Mouse (Mus musculus) midbrain, embryonic 16.5 days (tissue): ENCODE data around the gene Wdr70. TPM values are rescaled to one million over a fixed set of nuclear protein-coding genes. Genes with fewer than 3 reads are reported as not detected.

Experiments used
- ATAC-seq: fragments of 200-750 bp; cut with Nextera tagmentation; 2 replicates; pipeline ENCODE4 v1.8.0; 2017; ENCODE audit warnings: moderate TSS enrichment
- H3K27ac ChIP-seq: fragments of 300-500 bp; sonication (generic); 2 replicates; pipeline ENCODE4 v1.5.1; 2014; ENCODE audit warnings: mild to moderate bottlenecking, low read length, mixed read lengths
- H3K27me3 ChIP-seq: fragments of 300-500 bp; sonication (generic); 2 replicates; pipeline ENCODE4 v1.6.1; 2014; ENCODE audit warnings: low read depth, low read length, mixed read lengths; ENCODE audit not compliant: control insufficient read depth, insufficient read depth
- H3K36me3 ChIP-seq: fragments of 300-500 bp; sonication (generic); 2 replicates; pipeline ENCODE4 v1.6.1; 2014; ENCODE audit warnings: mild to moderate bottlenecking, low read length, moderate library complexity, mixed read lengths; ENCODE audit not compliant: control insufficient read depth, insufficient read depth
- H3K4me1 ChIP-seq: fragments of 300-500 bp; sonication (generic); 2 replicates; pipeline ENCODE4 v1.6.1; 2014; ENCODE audit warnings: mild to moderate bottlenecking, low read length, mixed read lengths; ENCODE audit not compliant: control insufficient read depth, insufficient read depth
- H3K4me2 ChIP-seq: fragments of 300-500 bp; sonication (generic); 2 replicates; pipeline ENCODE4 v1.6.1; 2014; ENCODE audit warnings: mild to moderate bottlenecking, low read length, mixed read lengths
- H3K4me3 ChIP-seq: fragments of 300-500 bp; sonication (generic); 2 replicates; pipeline ENCODE4 v1.5.1; 2014; ENCODE audit warnings: low read depth, mild to moderate bottlenecking, low read length, moderate library complexity, mixed read lengths
- H3K9ac ChIP-seq: fragments of 300-500 bp; sonication (generic); 2 replicates; pipeline ENCODE4 v1.6.1; 2014; ENCODE audit warnings: low read depth, low read length, mixed read lengths
- H3K9me3 ChIP-seq: fragments of 300-500 bp; sonication (generic); replicated peaks from 2 replicates; pipeline ENCODE4 v1.6.1; 2014; ENCODE audit warnings: mild to moderate bottlenecking, low read length, mixed read lengths; ENCODE audit not compliant: control insufficient read depth, poor library complexity, severe bottlenecking
- WGBS: fragments of 180-500 bp; shearing (Covaris S2); extraction: QIAGEN DNeasy Blood & Tissue Kit; methylation state at CpG from one replicate; pipeline ENCODE4 v1.1.7; 2014; 5-methylcytosine and 5-hydroxymethylcytosine counted together
- polyA plus RNA-seq: library from polyadenylated mRNA; unstranded; fragments of >200 nt; fragmentation: Nextera tagmentation; extraction: Ambion mirVana; gene quantifications from 2 replicates; pipeline ENCODE4 v1.2.1, GENCODE M21; 2015

The Wdr70 gene
- polyA plus RNA-seq, 1 experiment from 2014 or later: 75.2 TPM

GRCm38 (mm10) chr15:7978640-7979039 is 120.4 kb downstream of the Wdr70 start:
- H3K4me2 ChIP-seq: no peak overlapping the region
- H3K27ac ChIP-seq: no peak overlapping the region
- no peak overlapping the region for H3K9ac ChIP-seq
- no peaks in the 10 kb centered on the region for H3K9me3 ChIP-seq
- no peak overlapping the region for H3K4me3 ChIP-seq
- no peak for ATAC-seq
- peaks cover 3% of the 10 kb centered on the region; the same call in 1 of the 2 replicates for H3K36me3 ChIP-seq
- H3K27me3 ChIP-seq: no peaks in the 10 kb centered on the region
- no peaks in the 10 kb centered on the region for H3K4me1 ChIP-seq
- 89% methylated on average over 1 of the region's 1 CpGs for WGBS

- Histone ChIP-seq H3K27me3 (no peaks in the 10 kb centered on the region), H3K4me2 (no peak overlapping the region), H3K9ac (no peak overlapping the region), H3K36me3 (peaks cover 3% of the 10 kb centered on the region; the same call in 1 of the 2 replicates), H3K9me3 (no peaks in the 10 kb centered on the region), H3K27ac (no peak overlapping the region), H3K4me3 (no peak overlapping the region), H3K4me1 (no peaks in the 10 kb centered on the region)
- no peak for ATAC-seq
- 43% methylated on average over 9 of the region's 9 CpGs for WGBS
These were observed 122.2 kb downstream of the Wdr70 start for GRCm38 (mm10) chr15:7976775-7977174.

DNA sequence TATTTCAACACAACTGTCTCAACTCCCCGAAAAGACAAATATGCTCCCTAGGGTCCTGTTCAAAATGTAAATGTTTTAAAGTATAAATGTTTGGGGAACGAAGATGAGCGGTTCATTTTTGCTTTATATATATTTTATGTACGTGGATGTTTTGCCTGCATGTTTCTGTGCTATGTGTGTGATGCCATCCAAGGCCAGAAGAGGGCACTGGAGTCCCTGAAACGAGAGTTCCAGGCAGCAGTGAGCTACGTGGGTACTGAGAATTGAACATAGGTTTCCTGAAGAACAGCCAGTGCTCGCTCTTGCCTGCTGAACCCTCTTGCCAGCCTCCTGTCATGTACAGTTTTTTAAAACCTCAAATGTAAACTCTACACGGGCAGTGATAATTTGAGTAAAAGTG is 124.6 kb downstream of the Wdr70 start:
- Histone ChIP-seq H3K27me3 (no peaks in the 10 kb centered on the region), H3K36me3 (peaks cover 3% of the 10 kb centered on the region; the same call in 1 of the 2 replicates), H3K27ac (no peak overlapping the region), H3K4me1 (no peaks in the 10 kb centered on the region), H3K4me2 (no peak overlapping the region), H3K4me3 (no peak overlapping the region), H3K9me3 (no peaks in the 10 kb centered on the region), H3K9ac (no peak overlapping the region)
- no peak for ATAC-seq
- WGBS: 88% methylated on average over 8 of the region's 8 CpGs

- Histone ChIP-seq H3K27ac (no peak overlapping the region), H3K4me3 (no peak overlapping the region), H3K4me1 (no peaks in the 10 kb centered on the region), H3K9ac (no peak overlapping the region), H3K4me2 (no peak overlapping the region), H3K9me3 (no peaks in the 10 kb centered on the region), H3K36me3 (peaks cover 3% of the 10 kb centered on the region; the same call in 1 of the 2 replicates), H3K27me3 (no peaks in the 10 kb centered on the region)
- no peak for ATAC-seq
- whole genome bisulfite sequencing: 95% methylated on average over 5 of the region's 5 CpGs
These were observed 126.5 kb downstream of the Wdr70 start for GRCm38 (mm10) chr15:7972528-7972927.

- ATAC-seq: no peak
- Histone ChIP-seq H3K9me3 (no peaks in the 10 kb centered on the region), H3K36me3 (no peaks in the 10 kb centered on the region), H3K9ac (no peak overlapping the region), H3K4me3 (no peak overlapping the region), H3K4me2 (no peak overlapping the region), H3K27me3 (no peaks in the 10 kb centered on the region), H3K27ac (no peak overlapping the region), H3K4me1 (no peaks in the 10 kb centered on the region)
- WGBS: 93% methylated on average over 6 of the region's 6 CpGs
These were observed 136.2 kb downstream of the Wdr70 start for GRCm38 (mm10) chr15:7962786-7963185.

GRCm38 (mm10) chr15:7961489-7961888 is 137.5 kb downstream of the Wdr70 start:
- no peak for ATAC-seq
- Histone ChIP-seq H3K27me3 (no peaks in the 10 kb centered on the region), H3K4me3 (no peak overlapping the region), H3K4me2 (no peak overlapping the region), H3K4me1 (no peaks in the 10 kb centered on the region), H3K9me3 (no peaks in the 10 kb centered on the region), H3K27ac (no peak overlapping the region), H3K9ac (no peak overlapping the region), H3K36me3 (no peaks in the 10 kb centered on the region)
- WGBS: 16% methylated on average over 2 of the region's 2 CpGs

DNA sequence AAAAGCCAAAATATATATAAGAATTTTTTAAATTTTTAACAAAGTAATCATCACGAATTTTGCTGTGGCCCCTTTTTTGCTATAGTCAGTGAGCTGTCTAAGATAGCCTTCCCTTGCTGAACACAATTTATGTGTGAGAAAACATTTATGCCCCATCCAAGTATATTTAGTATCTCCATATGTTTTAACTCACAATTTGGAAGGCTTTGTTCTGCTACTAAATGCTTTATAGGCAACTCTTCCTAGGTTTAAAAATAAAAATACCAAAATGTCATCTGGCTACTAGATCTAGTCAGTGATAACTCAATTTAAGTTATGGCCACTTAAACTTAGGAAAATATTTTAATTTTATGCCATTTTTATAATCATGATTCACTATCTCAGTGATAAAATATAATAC is 142.1 kb downstream of the Wdr70 start:
- Histone ChIP-seq H3K27ac (no peak overlapping the region), H3K9me3 (no peaks in the 10 kb centered on the region), H3K4me3 (no peak overlapping the region), H3K27me3 (no peaks in the 10 kb centered on the region), H3K36me3 (no peaks in the 10 kb centered on the region), H3K4me2 (no peak overlapping the region), H3K9ac (no peak overlapping the region), H3K4me1 (no peaks in the 10 kb centered on the region)
- WGBS: 77% methylated on average over 1 of the region's 1 CpGs
- ATAC-seq: no peak

- Histone ChIP-seq H3K36me3 (no peaks in the 10 kb centered on the region), H3K27me3 (no peaks in the 10 kb centered on the region), H3K4me2 (no peak overlapping the region), H3K9me3 (no peaks in the 10 kb centered on the region), H3K4me1 (no peaks in the 10 kb centered on the region), H3K4me3 (no peak overlapping the region), H3K9ac (no peak overlapping the region), H3K27ac (no peak overlapping the region)
- 96% methylated on average over 7 of the region's 7 CpGs for WGBS
- ATAC-seq: no peak
These were observed 148.4 kb downstream of the Wdr70 start for GRCm38 (mm10) chr15:7950561-7950960.

- no peaks in the 10 kb centered on the region for H3K4me1 ChIP-seq
- no peak for ATAC-seq
- no peaks in the 10 kb centered on the region for H3K27me3 ChIP-seq
- no peak overlapping the region for H3K4me3 ChIP-seq
- H3K9me3 ChIP-seq: no peaks in the 10 kb centered on the region
- H3K27ac ChIP-seq: no peak overlapping the region
- H3K36me3 ChIP-seq: no peaks in the 10 kb centered on the region
- no peak overlapping the region for H3K4me2 ChIP-seq
- 55% methylated on average over 3 of the region's 3 CpGs for WGBS
- no peak overlapping the region for H3K9ac ChIP-seq
These were observed 157.3 kb downstream of the Wdr70 start for GRCm38 (mm10) chr15:7941690-7942089.
